Mouse (Mus musculus) gastrocnemius, postnatal 4 days (tissue): ENCODE measurements around the gene Lexm. TPM values are rescaled to one million over a fixed set of nuclear protein-coding genes. Genes with fewer than 3 reads are reported as not detected.

Experiments
- DNase-seq, 2 experiments: peaks; one replicate each; pipeline ENCODE4 v3.0.0; 2021 to 2022; ENCODE audit warnings: low spot score in 2 of 2, mixed read lengths in 2 of 2
- total RNA-seq, 2 experiments: library from RNA; stranded (reverse); gene quantifications; 2 replicates each; pipeline ENCODE4 v1.2.3; 2021

Gene Lexm
- total RNA-seq, 2 experiments from 2014 or later, result not detected

GRCm38 (mm10) chr4:106545817-106546373 is 71.1 kb downstream of the Lexm start:
- DNase-seq, result no peak

GRCm38 (mm10) chr4:106542211-106542610 is 74.8 kb downstream of the Lexm start:
- DNase-seq, result no peak

- DNase-seq, result no peak
Measured at GRCm38 (mm10) chr4:106541491-106541890, 75.5 kb downstream of the Lexm start.

Other genes starting within 250 kb of the Lexm start
- under 1 TPM; 0.66 to 0.70 TPM for gene Pcsk9, start 152.9 kb downstream of the Lexm start, total RNA-seq
- under 1 TPM; 0.18 to 0.25 TPM for gene Bsnd, start 125.0 kb downstream of the Lexm start, total RNA-seq
- 10 to 100 TPM; 36.0 to 45.6 TPM for gene Dhcr24, start 56.2 kb downstream of the Lexm start, total RNA-seq
- under 1 TPM; 0.29 to 0.44 TPM for gene Ttc22, start 5.2 kb upstream of the Lexm start, total RNA-seq
- gene Pars2, start 33.8 kb upstream of the Lexm start, total RNA-seq, result 1 to 10 TPM; 5.2 to 6.4 TPM
- 10 to 100 TPM; 28.8 to 32.3 TPM for gene Ttc4, start 61.7 kb upstream of the Lexm start, total RNA-seq
- 1 to 10 TPM in 1 of 2 experiments, under 1 TPM in 1; 0.52 to 1.2 TPM for gene Mroh7, start 113.7 kb upstream of the Lexm start, total RNA-seq
- gene Fam151a, start 116.6 kb upstream of the Lexm start, total RNA-seq, result not detected
- 10 to 100 TPM; 12.3 to 15.8 TPM for gene Acot11, start 187.8 kb upstream of the Lexm start, total RNA-seq